18 mouse cellular contexts compared by ENCODE assay signal in genomic region chrX:160179032-160179431, GRCm38 (mm10). TPM values are rescaled to one million over a fixed set of nuclear protein-coding genes. Genes with fewer than 3 reads are reported as not detected.
A peak's percentile ranks its signal among the peaks of the same experiment; 100 is the strongest.
DNase-seq lines count a peak whose midpoint lies in the region; ATAC-seq and TF ChIP-seq lines count a peak whose summit lies in the region.
"Had no signal": no experiment of that assay in that cellular context is flagged by ENCODE, and none has a peak within 500 bp of the region (broad histone marks: within the 10 kb centered on the region; RNA-seq: fewer than 3 reads in every experiment).

No protein-coding gene starts in this region.

- H3K9me3 ChIP-seq in heart, postnatal 0 days (replicated peaks; ENCODE audit: control insufficient read depth, low read length): no peaks in the 10 kb centered on the region
- H3K9me3 ChIP-seq in heart, embryonic 12.5 days (replicated peaks): no peaks in the 10 kb centered on the region
- no peaks in the 10 kb centered on the region for H3K9me3 ChIP-seq in liver, embryonic 12.5 days (replicated peaks)
- no peaks in the 10 kb centered on the region for H3K9me3 ChIP-seq in MEL (replicated peaks; ENCODE audit: insufficient read depth, low read length)
- H3K9me3 ChIP-seq: embryonic facial prominence, embryonic 10.5 days; heart, embryonic 15.5 days; hindbrain, embryonic 12.5 days; kidney, embryonic 15.5 days; midbrain, embryonic 10.5 days had no signal

- peak; percentile 15; the same call in 1 of the 2 replicates for TF ChIP-seq CTCF in heart, postnatal 0 days (IDR thresholded peaks at IDR 0.05; ENCODE audit: low read depth)
- peak; percentile 24; the same call in 1 of the 2 replicates for TF ChIP-seq CTCF in liver, adult 2 months (IDR thresholded peaks at IDR 0.05; ENCODE audit: low read depth, low read length)
- TF ChIP-seq CTCF in MEL (IDR thresholded peaks at IDR 0.05 in 2 of 3, conservative IDR thresholded peaks at IDR 0.05 in 1 of 3; ENCODE audit: control insufficient read depth in 1 of 3, insufficient read depth in 1 of 3, low read depth in 2 of 3, low read length in 3 of 3, poor library complexity in 1 of 3, severe bottlenecking in 1 of 3): peak; percentile 34 to 67 (median 60)

- no peak overlapping the region for H3K27ac ChIP-seq in heart, postnatal 0 days (ENCODE audit: low read depth)
- no peak overlapping the region for H3K27ac ChIP-seq in heart, embryonic 12.5 days (ENCODE audit: poor library complexity, severe bottlenecking)
- no peak overlapping the region for H3K27ac ChIP-seq in liver, adult 2 months (replicated peaks; ENCODE audit: insufficient read depth, low read depth, low read length)
- no peak overlapping the region for H3K27ac ChIP-seq in liver, embryonic 12.5 days
- H3K27ac ChIP-seq in MEL (ENCODE audit: control insufficient read depth, low read depth, low read length): no peak overlapping the region
- H3K27ac ChIP-seq: embryonic facial prominence, embryonic 10.5 days; heart, embryonic 15.5 days; hindbrain, embryonic 12.5 days; kidney, embryonic 15.5 days; midbrain, embryonic 10.5 days had no signal

- no peak overlapping the region for H3K9ac ChIP-seq in heart, postnatal 0 days (replicated peaks; ENCODE audit: low read depth, low read length)
- no peak overlapping the region for H3K9ac ChIP-seq in heart, embryonic 12.5 days
- no peak overlapping the region for H3K9ac ChIP-seq in liver, adult 2 months (ENCODE audit: low read depth, low read length)
- no peak overlapping the region for H3K9ac ChIP-seq in liver, embryonic 12.5 days
- no peak overlapping the region for H3K9ac ChIP-seq in MEL (ENCODE audit: control insufficient read depth, low read depth, low read length, poor library complexity, severe bottlenecking)
- H3K9ac ChIP-seq: heart, embryonic 15.5 days; hindbrain, embryonic 12.5 days; kidney, embryonic 15.5 days had no signal

- no peaks in the 10 kb centered on the region for H3K27me3 ChIP-seq in heart, postnatal 0 days (ENCODE audit: control insufficient read depth, insufficient read depth, low read length)
- no peaks in the 10 kb centered on the region for H3K27me3 ChIP-seq in heart, embryonic 12.5 days (replicated peaks)
- no peaks in the 10 kb centered on the region for H3K27me3 ChIP-seq in liver, adult 2 months (ENCODE audit: control insufficient read depth, insufficient read depth, low read length)
- 0 out of 2 replicates have a peak, but pooled peaks cover 2% of the 10 kb centered on the region for H3K27me3 ChIP-seq in liver, embryonic 12.5 days (replicated peaks)
- H3K27me3 ChIP-seq in MEL (ENCODE audit: control insufficient read depth in 1 of 2, insufficient read depth in 2 of 2, low read length in 2 of 2): peaks cover 0 to 2% of the 10 kb centered on the region in 2 experiments; a peak in 1 of 4 replicates
- H3K27me3 ChIP-seq: heart, embryonic 15.5 days had no signal

- no peak for TF ChIP-seq POLR2A in liver, adult 2 months (IDR thresholded peaks at IDR 0.05; ENCODE audit: extremely low read depth, insufficient read depth, low read length)
- TF ChIP-seq POLR2A in MEL (IDR thresholded peaks at IDR 0.05; ENCODE audit: control insufficient read depth in 1 of 2, insufficient read depth in 1 of 2, low read depth in 1 of 2, low read length in 2 of 2, poor library complexity in 1 of 2): no peak

- DNase-seq in heart, postnatal 0 days (ENCODE audit: low spot score): no peak
- peak; percentile 1 for DNase-seq in liver, adult 2 months (ENCODE audit: extremely low read depth, low read depth, low spot score)
- peak; percentile 16 for DNase-seq in A20 (ENCODE audit: low read depth, low spot score)
- DNase-seq in MEL (ENCODE audit: low read depth, low spot score): peak; percentile 16
- no peak for DNase-seq in thymus, postnatal 25 days
- no peak for DNase-seq in thymus, postnatal 10 days (ENCODE audit: low spot score in 2 of 2)
- DNase-seq: cerebellum, adult 18-20 months; liver; lung, postnatal 10 days; thymus, postnatal 4 days had no signal

- no peaks in the 10 kb centered on the region for H3K36me3 ChIP-seq in heart, postnatal 0 days (replicated peaks; ENCODE audit: control insufficient read depth, insufficient read depth, low read length)
- H3K36me3 ChIP-seq in heart, embryonic 12.5 days: no peaks in the 10 kb centered on the region
- H3K36me3 ChIP-seq in liver, adult 2 months (ENCODE audit: control insufficient read depth, insufficient read depth, low read length): no peaks in the 10 kb centered on the region
- no peaks in the 10 kb centered on the region for H3K36me3 ChIP-seq in liver, embryonic 12.5 days
- no peaks in the 10 kb centered on the region for H3K36me3 ChIP-seq in MEL (ENCODE audit: control insufficient read depth in 1 of 2, insufficient read depth in 2 of 2, low read length in 2 of 2)
- H3K36me3 ChIP-seq: embryonic facial prominence, embryonic 10.5 days; heart, embryonic 15.5 days; hindbrain, embryonic 12.5 days; kidney, embryonic 15.5 days; midbrain, embryonic 10.5 days had no signal

- no peak for ATAC-seq in heart, postnatal 0 days (ENCODE audit: insufficient read depth, low read depth)
- ATAC-seq in heart, embryonic 12.5 days (ENCODE audit: insufficient number of reproducible peaks, low FRiP score): no peak
- no peak for ATAC-seq in liver, embryonic 12.5 days

- H3K4me1 ChIP-seq in heart, postnatal 0 days (ENCODE audit: control insufficient read depth, insufficient read depth): no peaks in the 10 kb centered on the region
- no peaks in the 10 kb centered on the region for H3K4me1 ChIP-seq in heart, embryonic 12.5 days (replicated peaks)
- no peaks in the 10 kb centered on the region for H3K4me1 ChIP-seq in liver, adult 2 months (ENCODE audit: control insufficient read depth, insufficient read depth, low read length)
- no peaks in the 10 kb centered on the region for H3K4me1 ChIP-seq in liver, embryonic 12.5 days
- H3K4me1 ChIP-seq in MEL (ENCODE audit: control insufficient read depth in 1 of 2, insufficient read depth in 2 of 2, low read length in 2 of 2): no peaks in the 10 kb centered on the region
- H3K4me1 ChIP-seq: embryonic facial prominence, embryonic 10.5 days; heart, embryonic 15.5 days; hindbrain, embryonic 12.5 days; kidney, embryonic 15.5 days; midbrain, embryonic 10.5 days had no signal

- H3K4me3 ChIP-seq in heart, postnatal 0 days (ENCODE audit: low read depth, low read length): no peak overlapping the region
- H3K4me3 ChIP-seq in heart, embryonic 12.5 days: no peak overlapping the region
- no peak overlapping the region for H3K4me3 ChIP-seq in liver, adult 2 months (ENCODE audit: insufficient read depth, low read depth, low read length)
- H3K4me3 ChIP-seq in liver, embryonic 12.5 days: no peak overlapping the region
- H3K4me3 ChIP-seq in MEL (ENCODE audit: control insufficient read depth in 1 of 2, insufficient read depth in 1 of 2, low read depth in 2 of 2, low read length in 2 of 2): no peak overlapping the region
- H3K4me3 ChIP-seq: embryonic facial prominence, embryonic 10.5 days; erythroblast, embryonic 14.5 days; heart, embryonic 15.5 days; hindbrain, embryonic 12.5 days; kidney, embryonic 15.5 days; midbrain, embryonic 10.5 days had no signal

- 49% methylated on average over 3 of the region's 3 CpGs for WGBS in heart, postnatal 0 days
- WGBS in heart, embryonic 12.5 days: 51% methylated on average over 3 of the region's 3 CpGs
- WGBS in liver, adult 2 months: 54% methylated on average over 3 of the region's 3 CpGs
- WGBS in liver, embryonic 12.5 days (ENCODE audit: insufficient replicate concordance): 52% methylated on average over 3 of the region's 3 CpGs

- no peak for TF ChIP-seq EP300 in heart, postnatal 0 days (IDR thresholded peaks at IDR 0.05; ENCODE audit: low read depth)
- no peak for TF ChIP-seq EP300 in MEL (IDR thresholded peaks at IDR 0.05; ENCODE audit: low read depth in 1 of 2, low read length in 2 of 2)

- no peak overlapping the region for H3K4me2 ChIP-seq in heart, postnatal 0 days (ENCODE audit: low read depth, low read length)
- no peak overlapping the region for H3K4me2 ChIP-seq in heart, embryonic 12.5 days
- no peak overlapping the region for H3K4me2 ChIP-seq in liver, embryonic 12.5 days
- H3K4me2 ChIP-seq: heart, embryonic 15.5 days; hindbrain, embryonic 12.5 days; kidney, embryonic 15.5 days had no signal

- H3K79me2 ChIP-seq in liver, adult 2 months (ENCODE audit: control insufficient read depth, insufficient read depth, low read length): no peaks in the 10 kb centered on the region
- no peaks in the 10 kb centered on the region for H3K79me2 ChIP-seq in MEL (ENCODE audit: control insufficient read depth, insufficient read depth, low read length, poor library complexity)

- peak; percentile 71 for TF ChIP-seq RAD21 in MEL (IDR thresholded peaks at IDR 0.05; ENCODE audit: low read depth, low read length)

TF ChIP-seq in MEL, 35 proteins besides CTCF, POLR2A, EP300 and RAD21:
- TF ChIP-seq MAFK (IDR thresholded peaks at IDR 0.05; ENCODE audit: borderline replicate concordance, low read depth, low read length): peak; percentile 78
- no peak for TF ChIP-seq ZNF384 (IDR thresholded peaks at IDR 0.05; ENCODE audit: low read depth, low read length)
- peak; percentile 62 for TF ChIP-seq ZC3H11A (IDR thresholded peaks at IDR 0.05; ENCODE audit: low read depth, low read length)
- TF ChIP-seq ZMIZ1 (IDR thresholded peaks at IDR 0.05; ENCODE audit: low read depth, low read length): no peak
- TF ChIP-seq SMC3 (IDR thresholded peaks at IDR 0.05; ENCODE audit: low read depth, low read length): peak; percentile 73
- no peak for TF ChIP-seq POLR2AphosphoS2 (IDR thresholded peaks at IDR 0.05; ENCODE audit: low read length)
- TF ChIP-seq TAL1 (IDR thresholded peaks at IDR 0.05; ENCODE audit: low read length): no peak
- no peak for TF ChIP-seq USF1 (IDR thresholded peaks at IDR 0.05; ENCODE audit: low read depth, low read length)
- TF ChIP-seq MYC (IDR thresholded peaks at IDR 0.05; ENCODE audit: low read depth, low read length): no peak
- no peak for TF ChIP-seq MYB (IDR thresholded peaks at IDR 0.05; ENCODE audit: low read depth, low read length)
- no peak for TF ChIP-seq JUND (IDR thresholded peaks at IDR 0.05; ENCODE audit: low read depth, low read length)
TF ChIP-seq in MEL: peak in this region for 3.

RNA-seq across cellular contexts. Expression of gene Pdha1, which starts 40.8 kb away (rescaled TPM):
- 388 and 396 TPM in 2 replicates for total RNA-seq in heart, postnatal 0 days (2014; rRNA removed; ENCODE audit: low replicate concordance)
- 484 and 506 TPM in 2 replicates for polyA plus RNA-seq in heart, postnatal 0 days (2015; fragmentation: Nextera tagmentation; extraction: Ambion mirVana)
- 226 and 237 TPM in 2 replicates for polyA plus RNA-seq in heart, embryonic 12.5 days (2016; fragmentation: Nextera tagmentation; extraction: Ambion mirVana)
- 95.5 and 139 TPM in 2 replicates for total RNA-seq in liver, adult 2 months (2014; rRNA removed)
- polyA plus RNA-seq in liver, adult 2 months (2012; rRNA removed): 38.4 and 41.7 TPM in 2 replicates
- 74.0 and 74.5 TPM in 2 replicates for polyA plus RNA-seq in liver, embryonic 12.5 days (2016; fragmentation: Nextera tagmentation; extraction: Ambion mirVana)
- total RNA-seq in MEL (2012; rRNA removed): 240 and 243 TPM in 2 replicates
- 100 to 1,000 TPM; 274 to 290 TPM for polyA plus RNA-seq in MEL (2012; ENCODE audit: insufficient read depth in 1 of 2, insufficient read length in 2 of 2, low read depth in 1 of 2, low replicate concordance in 2 of 2, missing spikeins in 1 of 2)

Comparison
In these comparisons a context has a peak if more than half of its experiments do, and no peak if none do; other contexts are left out.
1. DNase-seq: peak in liver, adult 2 months (single experiment), A20 (single experiment) and MEL (single experiment); none in heart, postnatal 0 days (single experiment), thymus, postnatal 25 days (single experiment) and thymus, postnatal 10 days (0 of 2).
2. Peak in every context shown above with its lines, with median percentiles within 50 percentile points of each other: CTCF ChIP-seq.